Mouse (Mus musculus) T-helper 1 cell (primary cell): ENCODE data around the gene Gm13288.
"Not testable (repeated sequence)": the region's sequence is repeated elsewhere in the genome, so short reads cannot be mapped to it uniquely, and the experiment has no call there.

ENCODE experiments used
- in situ Hi-C: fragments of 300-600 bp; cut with MboI, MseI; formaldehyde crosslinking; loops from one replicate; pipeline ENCODE4 v1.15.1; 2025; ENCODE audit warnings: high pct_unique_total_duplicates

The Gm13288 gene

GRCm38 (mm10) chr4:88797097-88797496, 8.2 kb upstream of the Gm13288 start, which contains the start of gene Gm13279:
Gm13279 (plus strand) TSS chr4:88797397.
- in situ Hi-C loops: loop anchor here (25.0 kb wide), 1 partner anchor 785 kb away; no protein-coding TSS in a partner anchor

- in situ Hi-C loops: loop anchor here (25.0 kb wide), 1 partner anchor 787 kb away; no protein-coding TSS in a partner anchor
Measured at GRCm38 (mm10) chr4:88799365-88799764, 6.0 kb upstream of the Gm13288 start, which contains the start of gene Gm13285. Gm13285 (plus strand) TSS chr4:88799665.

GRCm38 (mm10) chr4:88802954-88803353, 2.4 kb upstream of the Gm13288 start, which contains the start of gene Gm13287:
Gm13287 (plus strand) TSS chr4:88803254.
- in situ Hi-C loops: not testable (repeated sequence)

GRCm38 (mm10) chr4:88805761-88806160, 430 bp downstream of the Gm13288 start:
- in situ Hi-C loops: loop anchor here (5.0 kb wide), 1 partner anchor 33 kb away; the partner anchor contains the start of gene Gm13290

GRCm38 (mm10) chr4:88815928-88816327, 10.6 kb downstream of the Gm13288 start, which contains the start of gene Ifna7:
Ifna7 (plus strand) TSS chr4:88816228.
- in situ Hi-C loops: no loop called here

- in situ Hi-C loops: no loop called here
Measured at GRCm38 (mm10) chr4:88819659-88820058, 14.3 kb downstream of the Gm13288 start, which contains the start of gene Ifna11. Ifna11 (plus strand) TSS chr4:88819959.

- in situ Hi-C loops: no loop called here
Measured at GRCm38 (mm10) chr4:88822995-88823394, 17.7 kb downstream of the Gm13288 start.

GRCm38 (mm10) chr4:88827116-88827515, 21.8 kb downstream of the Gm13288 start, which contains the start of gene Ifna6:
Ifna6 (plus strand) TSS chr4:88827416.
- in situ Hi-C loops: not testable (repeated sequence)

GRCm38 (mm10) chr4:88830523-88830922, 25.2 kb downstream of the Gm13288 start:
- in situ Hi-C loops: no loop called here

- in situ Hi-C loops: not testable (repeated sequence)
Measured at GRCm38 (mm10) chr4:88835225-88835624, 29.9 kb downstream of the Gm13288 start, which contains the start of gene Ifna5. Ifna5 (plus strand) TSS chr4:88835525.

- in situ Hi-C loops: no loop called here
Measured at GRCm38 (mm10) chr4:88838828-88839227, 33.5 kb downstream of the Gm13288 start.

GRCm38 (mm10) chr4:88840058-88840457, 34.7 kb downstream of the Gm13288 start:
- in situ Hi-C loops: no loop called here

- in situ Hi-C loops: no loop called here
Measured at GRCm38 (mm10) chr4:88841438-88841911, 36.1 kb downstream of the Gm13288 start, which contains the start of gene Ifna4. Ifna4 (plus strand) TSS chr4:88841861.

- in situ Hi-C loops: no loop called here
Measured at GRCm38 (mm10) chr4:88845334-88845733, 40.0 kb downstream of the Gm13288 start.

- in situ Hi-C loops: no loop called here
Measured at GRCm38 (mm10) chr4:88849698-88850097, 44.4 kb downstream of the Gm13288 start, which contains the start of gene Ifna1. Ifna1 (plus strand) TSS chr4:88850087.

- in situ Hi-C loops: no loop called here
Measured at GRCm38 (mm10) chr4:88851026-88851763, 45.9 kb downstream of the Gm13288 start.
